Mouse (Mus musculus) G1E (cell line): ENCODE measurements around the gene Hist1h2bh. TPM values are rescaled to one million over a fixed set of nuclear protein-coding genes. Genes with fewer than 3 reads are reported as not detected.
"Not testable (repeated sequence)": the region's sequence is repeated elsewhere in the genome, so short reads cannot be mapped to it uniquely, and the experiment has no call there.

Source experiments
- ATAC-seq: 2 replicates; pipeline ENCODE4 v1.8.0; 2016; ENCODE audit warnings: mild to moderate bottlenecking; ENCODE audit not compliant: insufficient number of reproducible peaks, poor library complexity, low FRiP score, severe bottlenecking; ENCODE audit errors: extremely low read depth
- DNase-seq: peaks from one replicate; pipeline ENCODE4 v3.0.0; 2012; ENCODE audit warnings: low spot score
- H3K27me3 ChIP-seq: 2 replicates; pipeline ENCODE4 v1.6.1; 2012; ENCODE audit warnings: mild to moderate bottlenecking, low read length, inconsistent platforms; ENCODE audit not compliant: insufficient read depth
- H3K36me3 ChIP-seq: replicated peaks from 2 replicates; pipeline ENCODE3; 2012; ENCODE audit warnings: mild to moderate bottlenecking, inconsistent platforms
- H3K4me1 ChIP-seq: 2 replicates; pipeline ENCODE4 v1.6.1; 2012; ENCODE audit warnings: low read depth, low read length, inconsistent platforms, mixed read lengths; ENCODE audit not compliant: insufficient read depth
- H3K4me3 ChIP-seq: 2 replicates; pipeline ENCODE4 v1.5.1; 2012; ENCODE audit warnings: low read depth, mild to moderate bottlenecking, inconsistent platforms, low read length, moderate library complexity, mixed read lengths
- H3K9me3 ChIP-seq: replicated peaks from 2 replicates; pipeline ENCODE4 v1.6.1; 2012; ENCODE audit warnings: inconsistent platforms
- CTCF ChIP-seq: IDR thresholded peaks from 2 replicates; pipeline ENCODE4 v1.5.1; 2012; ENCODE audit warnings: low read depth, low read length, inconsistent platforms, mixed read lengths
- GATA1 ChIP-seq: IDR thresholded peaks from 2 replicates; pipeline ENCODE4 v1.6.1; 2012; ENCODE audit warnings: borderline replicate concordance, low read length, inconsistent platforms, mixed read lengths
- GATA2 ChIP-seq: IDR thresholded peaks from 2 replicates; pipeline ENCODE4 v1.6.1; 2012; ENCODE audit warnings: low read depth, low read length, inconsistent platforms, borderline replicate concordance
- POLR2AphosphoS5 ChIP-seq: IDR thresholded peaks from 2 replicates; pipeline ENCODE4 v1.6.1; 2012; ENCODE audit warnings: low read depth, low read length, inconsistent platforms; ENCODE audit not compliant: insufficient replicate concordance
- TAL1 ChIP-seq: conservative IDR thresholded peaks from 2 replicates; pipeline ENCODE4 v1.6.1; 2012; ENCODE audit warnings: low read depth, low read length, inconsistent platforms, mixed read lengths
- polyA plus RNA-seq: library from polyadenylated mRNA; stranded (reverse); fragments of >175 nt; gene quantifications from 2 replicates; pipeline ENCODE4 v1.2.3, GENCODE M21; 2012
- total RNA-seq, 2 experiments: library from RNA; stranded (forward) in 1 of 2; stranded (reverse) in 1 of 2; fragments of 200-1000 nt in 1 of 2; fragments of >200 nt in 1 of 2; fragmentation: Nextera tagmentation in 1 of 2; gene quantifications; 2 replicates each; pipeline ENCODE4 v1.2.3; 2014 to 2017

The Hist1h2bh gene
- total RNA-seq (2014; fragmentation: Nextera tagmentation) (32.7 and 41.6 TPM in 2 replicates), total RNA-seq (2017) (77.6 and 126 TPM in 2 replicates), polyA plus RNA-seq (0.91 and 4.9 TPM in 2 replicates)

GRCm38 (mm10) chr13:23542999-23543607 lies at the start of gene Hist1h2bh:
Gene Hist1h2bh (minus strand): TSS chr13:23543392.
- H3K4me1 ChIP-seq: peaks cover 19% of the 10 kb centered on the region
- DNase-seq: peak; percentile 68
- not testable (repeated sequence) for H3K27me3 ChIP-seq, H3K9me3 ChIP-seq, H3K36me3 ChIP-seq
- H3K4me3 ChIP-seq: peak within 1 kb of the TSS; percentile 69
- TF ChIP-seq POLR2AphosphoS5: peak; percentile 93; the same call in 1 of the 2 replicates
- ATAC-seq: peak; percentile 88

DNA sequence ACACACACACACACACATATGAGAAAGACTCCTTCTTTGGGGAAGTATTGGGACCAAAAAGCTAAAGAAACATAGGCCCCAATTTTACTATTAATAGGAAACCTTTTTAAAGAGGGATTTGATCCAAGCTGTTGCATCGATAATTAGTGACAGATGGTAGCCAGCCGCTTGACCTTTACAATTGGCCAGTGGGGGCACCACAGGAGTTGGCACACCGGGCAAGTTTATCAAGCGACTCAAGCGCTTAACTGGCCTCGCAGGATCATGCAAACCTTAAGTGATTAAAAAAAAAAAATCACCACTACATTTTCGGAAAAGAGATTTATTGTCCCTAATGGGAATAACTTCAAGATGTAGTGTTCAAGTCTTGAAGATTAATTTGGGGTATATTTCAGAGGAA lies 49.4 kb upstream of the Hist1h2bh start:
- no peaks in the 10 kb centered on the region for H3K36me3 ChIP-seq
- no peaks in the 10 kb centered on the region for H3K9me3 ChIP-seq
- DNase-seq (no peak), ATAC-seq (no peak)
- no peak overlapping the region for H3K4me3 ChIP-seq
- no peak for TF ChIP-seq TAL1
- H3K4me1 ChIP-seq: peaks cover 77% of the 10 kb centered on the region
- H3K27me3 ChIP-seq: no peaks in the 10 kb centered on the region

DNA sequence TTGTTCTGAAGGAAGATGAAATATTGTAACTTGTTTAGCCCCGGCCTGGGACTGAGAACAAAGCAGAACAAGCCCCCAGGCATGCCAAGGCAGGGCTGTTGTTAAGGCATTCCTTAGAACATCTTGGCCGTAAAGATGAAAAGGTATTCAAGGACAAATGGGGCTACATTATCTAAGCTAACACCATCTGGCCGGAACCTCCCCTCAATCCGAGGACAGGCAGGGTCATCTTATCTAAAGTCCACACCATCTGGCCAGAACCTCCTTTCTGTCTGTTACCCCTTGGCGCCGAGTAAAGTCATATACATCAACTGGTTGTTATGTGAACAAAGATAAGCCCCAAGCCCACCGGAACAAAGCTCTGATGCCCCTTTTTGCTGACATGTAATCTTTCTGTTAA lies 48.7 kb upstream of the Hist1h2bh start:
- not testable (repeated sequence) for H3K27me3 ChIP-seq, H3K9me3 ChIP-seq, DNase-seq, ATAC-seq, H3K36me3 ChIP-seq, H3K4me3 ChIP-seq
- peaks cover 74% of the 10 kb centered on the region for H3K4me1 ChIP-seq
- peak; percentile 50 for TF ChIP-seq TAL1

GRCm38 (mm10) chr13:23591206-23591605 lies 48.0 kb upstream of the Hist1h2bh start:
- ATAC-seq: no peak

GRCm38 (mm10) chr13:23586940-23587225 lies 43.7 kb upstream of the Hist1h2bh start:
- Histone ChIP-seq H3K36me3 (no peaks in the 10 kb centered on the region), H3K4me3 (no peak overlapping the region; the same call in 1 of the 2 replicates), H3K4me1 (peaks cover 63% of the 10 kb centered on the region), H3K27me3 (no peaks in the 10 kb centered on the region), H3K9me3 (no peaks in the 10 kb centered on the region)
- TF ChIP-seq TAL1 (no peak), POLR2AphosphoS5 (no peak), GATA1 (no peak)
- no peak for ATAC-seq
- no peak for DNase-seq

More at GRCm38 (mm10) chr13:23591206-23591605, 48.0 kb upstream of the Hist1h2bh start:
- Histone ChIP-seq H3K36me3 (no peaks in the 10 kb centered on the region), H3K27me3 (no peaks in the 10 kb centered on the region), H3K4me3 (no peak overlapping the region), H3K4me1 (peaks cover 76% of the 10 kb centered on the region), H3K9me3 (no peaks in the 10 kb centered on the region)
- DNase-seq: no peak
- no peak for TF ChIP-seq CTCF
- TF ChIP-seq TAL1: no peak
- no peak for TF ChIP-seq POLR2AphosphoS5
- TF ChIP-seq GATA1: no peak
- no peak for TF ChIP-seq GATA2

GRCm38 (mm10) chr13:23586099-23586939 lies 43.1 kb upstream of the Hist1h2bh start:
- Histone ChIP-seq H3K4me3 (peak overlapping the region; percentile 4; the same call in 1 of the 2 replicates), H3K9me3 (no peaks in the 10 kb centered on the region), H3K4me1 (peaks cover 62% of the 10 kb centered on the region), H3K27me3 (no peaks in the 10 kb centered on the region), H3K36me3 (no peaks in the 10 kb centered on the region)
- ATAC-seq (no peak), DNase-seq (no peak)
- TF ChIP-seq POLR2AphosphoS5: no peak
- TF ChIP-seq GATA1: no peak
- no peak for TF ChIP-seq CTCF
- TF ChIP-seq GATA2: no peak
- no peak for TF ChIP-seq TAL1

DNA sequence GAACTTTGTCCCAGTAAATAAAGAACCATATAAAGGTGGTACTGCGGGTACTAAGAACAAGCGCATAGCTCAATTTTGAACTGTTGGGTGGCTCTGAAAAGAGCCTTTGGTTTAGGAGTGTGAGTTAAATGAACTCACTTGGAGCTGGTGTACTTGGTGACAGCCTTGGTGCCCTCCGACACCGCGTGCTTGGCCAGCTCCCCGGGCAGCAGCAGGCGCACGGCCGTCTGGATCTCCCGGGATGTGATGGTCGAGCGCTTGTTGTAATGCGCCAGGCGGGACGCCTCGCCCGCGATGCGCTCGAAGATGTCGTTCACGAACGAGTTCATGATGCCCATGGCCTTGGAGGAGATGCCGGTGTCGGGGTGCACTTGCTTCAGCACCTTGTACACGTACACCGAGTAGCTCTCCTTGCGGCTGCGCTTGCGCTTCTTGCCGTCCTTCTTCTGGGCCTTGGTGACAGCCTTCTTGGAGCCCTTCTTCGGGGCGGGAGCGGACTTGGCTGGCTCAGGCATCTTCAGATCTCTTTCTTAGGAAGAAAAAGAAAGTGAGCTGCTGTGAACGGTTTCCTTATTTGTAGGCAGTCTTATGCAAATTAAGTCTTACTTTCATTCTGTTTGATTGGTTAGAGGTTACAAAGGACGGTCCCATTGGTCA lies 42.4 kb upstream of the Hist1h2bh start:
- DNase-seq (peak; percentile 38), ATAC-seq (peak; percentile 71)
- not testable (repeated sequence) for H3K27me3 ChIP-seq, H3K36me3 ChIP-seq, H3K9me3 ChIP-seq
- peak overlapping the region; percentile 64; the same call in 1 of the 2 replicates for H3K4me3 ChIP-seq
- H3K4me1 ChIP-seq: peaks cover 62% of the 10 kb centered on the region
- TF ChIP-seq POLR2AphosphoS5: peak; percentile 99
